Mouse (Mus musculus) c-Kit-positive CD71-positive TER-119-negative erythroid progenitor cells, embryonic 14.5 days (primary cell): ENCODE measurements at regions not wholly inside any gene's neighbourhood (a gene's known extent, or its start where the extent isn't known, plus 50 kb on each side); places are given as distances from the start of the nearest gene placed in this dataset.

ENCODE experiments used
- DNase-seq: peaks from one replicate; pipeline ENCODE4 v3.0.0-alpha.2; 2013; ENCODE audit warnings: low read depth

- no peak for DNase-seq
These were observed 77.0 kb downstream of the Irs2 start for GRCm38 (mm10) chr8:10931266-10931665.

- no peak for DNase-seq
These were observed 79.4 kb downstream of the Irs2 start for GRCm38 (mm10) chr8:10928836-10929235.

- no peak for DNase-seq
These were observed 79.9 kb downstream of the Irs2 start for GRCm38 (mm10) chr8:10928342-10928794.

- no peak for DNase-seq
These were observed 81.1 kb downstream of the Irs2 start for GRCm38 (mm10) chr8:10927187-10927586.

GRCm38 (mm10) chr8:10926518-10926915 lies 81.7 kb downstream of the Irs2 start:
- DNase-seq = no peak

- DNase-seq = no peak
These were observed 82.4 kb downstream of the Irs2 start for GRCm38 (mm10) chr8:10925582-10926517.

- DNase-seq = peak; percentile 37
These were observed 83.6 kb downstream of the Irs2 start for GRCm38 (mm10) chr8:10924526-10925199.

- no peak for DNase-seq
These were observed 84.2 kb downstream of the Irs2 start for GRCm38 (mm10) chr8:10924001-10924490.

GRCm38 (mm10) chr8:10923071-10924000 lies 84.9 kb downstream of the Irs2 start:
- DNase-seq = no peak

- DNase-seq = no peak
These were observed 85.8 kb downstream of the Irs2 start for GRCm38 (mm10) chr8:10922209-10923030.

GRCm38 (mm10) chr8:10921439-10922191 lies 86.6 kb downstream of the Irs2 start:
- DNase-seq = no peak

GRCm38 (mm10) chr8:10919620-10920019 lies 88.6 kb downstream of the Irs2 start:
- no peak for DNase-seq

- DNase-seq = no peak
These were observed 89.7 kb downstream of the Irs2 start for GRCm38 (mm10) chr8:10918403-10919035.

- DNase-seq = no peak
These were observed 93.6 kb downstream of the Irs2 start for GRCm38 (mm10) chr8:10914616-10915015.

GRCm38 (mm10) chr8:10912436-10912835 lies 95.8 kb downstream of the Irs2 start:
- no peak for DNase-seq

GRCm38 (mm10) chr8:10911371-10911770 lies 96.9 kb downstream of the Irs2 start:
- no peak for DNase-seq

- no peak for DNase-seq
These were observed 97.3 kb downstream of the Irs2 start for GRCm38 (mm10) chr8:10910954-10911353.

GRCm38 (mm10) chr8:10910244-10910872 lies 97.9 kb downstream of the Irs2 start:
- no peak for DNase-seq

- DNase-seq = no peak
These were observed 99.1 kb downstream of the Irs2 start for GRCm38 (mm10) chr8:10909155-10909554.
